Mouse (Mus musculus) macrophage (primary cell): ENCODE data around the gene Usp9x. TPM values are rescaled to one million over a fixed set of nuclear protein-coding genes. Genes with fewer than 3 reads are reported as not detected.

Source experiments
- polyA plus RNA-seq: library from polyadenylated mRNA; stranded (reverse); fragments of 250-400 nt; gene quantifications from 3 replicates; pipeline ENCODE4 v1.2.4, GENCODE M21; 2018; ENCODE audit warnings: inconsistent platforms

The Usp9x gene
- polyA plus RNA-seq, 1 experiment from 2014 or later, result 67.5 TPM

Other genes starting within 250 kb of the Usp9x start
- 152 to 160 TPM (median 158 TPM) in 3 replicates for gene Ddx3x, start 209.5 kb downstream of the Usp9x start, polyA plus RNA-seq